Mouse (Mus musculus): Measurements from ENCODE around the gene Mpv17l2. TPM values are rescaled to one million over a fixed set of nuclear protein-coding genes. Genes with fewer than 3 reads are reported as not detected.
A peak's percentile ranks its signal among the peaks of the same experiment; 100 is the strongest.

Mpv17l2 gene
- total RNA-seq, 1 experiment from 2014 or later: 4.8 TPM

DNA sequence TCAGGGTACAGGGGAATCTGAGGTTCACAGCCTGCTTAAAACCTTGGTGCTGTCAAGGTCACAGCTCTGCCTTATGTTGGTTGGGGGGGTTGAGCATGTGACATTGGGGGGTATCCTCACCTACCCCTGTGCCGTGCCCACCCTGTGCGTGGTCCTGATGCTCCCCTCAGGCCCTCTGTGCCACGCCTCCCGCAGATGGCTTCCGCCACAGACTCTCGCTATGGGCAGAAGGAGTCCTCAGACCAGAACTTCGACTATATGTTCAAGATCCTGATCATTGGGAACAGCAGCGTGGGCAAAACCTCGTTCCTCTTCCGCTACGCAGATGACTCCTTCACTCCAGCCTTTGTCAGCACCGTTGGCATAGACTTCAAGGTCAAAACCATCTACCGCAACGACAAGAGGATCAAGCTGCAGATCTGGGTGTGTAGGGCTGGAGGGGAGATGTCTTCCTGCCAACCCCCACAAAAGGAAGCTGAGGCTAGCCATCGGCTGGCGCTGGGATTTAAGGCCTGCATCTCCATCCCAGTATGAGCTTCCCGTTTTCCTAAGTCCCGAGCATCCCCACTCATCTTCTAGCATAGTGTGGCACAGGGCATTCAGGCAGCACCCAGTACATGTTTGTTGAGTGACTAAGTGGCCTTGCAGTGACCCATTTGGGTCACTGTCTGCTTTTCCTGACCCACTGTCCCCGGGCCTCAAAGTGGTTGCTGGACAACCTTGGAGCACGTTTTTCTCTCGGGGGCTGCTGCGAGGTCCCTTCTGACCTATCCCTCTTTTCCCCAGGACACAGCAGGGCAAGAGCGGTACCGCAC is 4.9 kb downstream of the Mpv17l2 start:
- ATAC-seq (ENCODE audit: extremely low read depth, insufficient number of reproducible peaks, low FRiP score, poor library complexity, severe bottlenecking): no peak

DNA sequence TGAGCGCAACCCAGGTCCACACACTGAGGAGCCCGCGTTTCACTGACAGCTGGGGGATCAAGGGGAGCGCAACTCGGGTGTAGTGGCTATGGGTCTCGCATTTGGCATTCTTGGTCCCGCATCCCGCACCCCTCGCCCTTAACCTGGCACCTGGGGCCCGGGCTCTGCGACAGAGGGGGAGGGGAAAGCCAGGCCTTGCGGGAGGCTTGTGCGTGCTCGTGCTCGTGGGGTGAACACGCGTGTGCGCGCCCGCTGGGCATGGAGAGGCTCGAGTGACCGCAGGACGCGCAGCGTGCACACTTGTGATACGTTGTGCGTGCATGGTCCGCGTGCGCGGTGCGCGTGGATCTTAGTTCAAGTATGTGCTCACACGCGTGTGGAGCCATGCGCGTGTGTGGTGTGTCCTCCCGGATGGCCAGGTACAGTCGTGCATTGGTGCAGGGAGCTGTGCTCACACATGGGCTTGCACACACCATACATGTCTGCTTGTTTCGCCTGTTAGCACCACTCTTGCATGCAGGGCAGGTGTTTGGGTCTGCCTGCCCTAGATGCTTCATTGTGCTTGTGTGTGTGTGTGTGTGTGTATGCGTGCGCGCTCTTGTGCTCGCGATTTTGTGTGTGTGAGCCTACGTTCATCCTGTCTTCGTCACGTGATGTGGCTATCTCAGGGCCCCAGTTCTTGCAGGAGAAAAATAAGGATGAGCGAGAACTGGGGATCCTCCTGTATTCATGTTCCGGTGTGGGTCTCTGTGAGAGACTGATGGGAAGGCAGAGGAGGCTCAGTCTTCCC is 5.7 kb downstream of the Mpv17l2 start:
- no peak for ATAC-seq (ENCODE audit: extremely low read depth, insufficient number of reproducible peaks, low FRiP score, poor library complexity, severe bottlenecking)

DNA sequence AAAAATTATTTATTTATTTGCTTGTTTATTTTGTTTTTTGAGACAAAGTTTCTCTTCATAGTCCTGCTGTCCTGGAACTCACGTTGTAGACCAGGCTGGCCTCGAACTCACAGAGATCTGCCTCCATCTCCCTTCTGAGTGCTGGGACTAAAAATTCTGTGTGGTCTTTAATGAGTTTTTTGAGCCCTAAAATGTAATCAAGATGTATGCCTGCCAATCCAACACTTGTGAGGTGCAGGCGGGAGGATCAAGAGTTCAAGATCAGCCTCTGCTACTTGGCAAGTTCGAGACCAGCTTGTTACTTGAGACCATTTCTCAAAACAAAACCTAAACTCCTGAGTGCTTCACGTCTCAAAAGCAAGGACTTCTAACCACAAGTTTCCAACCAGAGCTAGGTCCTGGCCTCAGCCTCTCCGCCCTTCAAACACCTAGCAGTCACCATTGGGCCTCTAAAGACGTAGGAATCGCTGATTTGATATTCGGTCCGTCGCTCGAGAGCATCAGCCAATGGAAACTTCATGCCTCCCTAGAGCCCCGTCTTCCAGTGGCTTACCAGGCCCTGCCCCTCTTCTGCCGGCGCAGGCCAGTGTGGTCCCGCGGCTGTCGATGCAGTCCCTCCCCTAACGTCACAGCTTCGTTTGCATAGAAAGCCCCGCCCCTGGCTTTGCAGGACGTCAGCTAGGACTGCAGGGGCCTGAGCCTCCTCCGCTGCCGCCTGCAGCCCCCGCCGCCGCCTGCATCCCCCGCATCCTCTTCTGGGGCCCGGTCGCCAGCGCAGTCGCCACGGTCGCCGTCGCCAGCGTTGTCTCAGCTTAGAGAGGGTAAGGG is 6.5 kb downstream of the Mpv17l2 start, which contains the start of gene Rab3a:
Rab3a (plus strand) TSS at position 637 of the 828 bp plus-strand sequence.
- ATAC-seq (ENCODE audit: extremely low read depth, insufficient number of reproducible peaks, low FRiP score, poor library complexity, severe bottlenecking): peak; percentile 92

DNA sequence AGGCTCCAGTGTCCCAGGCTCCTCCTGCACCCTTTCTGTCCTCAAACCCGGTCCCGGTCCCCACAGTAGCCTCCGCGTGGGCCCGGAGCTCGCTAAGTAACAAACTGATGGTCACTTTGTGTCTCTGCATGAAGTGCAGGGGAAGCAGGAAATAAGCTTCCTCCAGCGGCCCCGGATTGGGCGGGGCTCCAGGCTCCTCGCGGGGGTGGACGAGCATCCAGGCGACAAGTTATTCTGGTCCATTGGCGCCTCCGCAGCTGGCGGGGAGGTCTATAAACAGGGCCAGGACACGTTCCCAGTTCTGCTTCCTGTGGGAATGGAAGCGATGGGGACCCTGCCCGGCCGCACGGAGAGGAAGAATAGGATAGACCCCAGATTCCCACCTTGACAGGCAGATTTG is 7.6 kb downstream of the Mpv17l2 start:
- ATAC-seq (ENCODE audit: extremely low read depth, insufficient number of reproducible peaks, low FRiP score, poor library complexity, severe bottlenecking): no peak

DNA sequence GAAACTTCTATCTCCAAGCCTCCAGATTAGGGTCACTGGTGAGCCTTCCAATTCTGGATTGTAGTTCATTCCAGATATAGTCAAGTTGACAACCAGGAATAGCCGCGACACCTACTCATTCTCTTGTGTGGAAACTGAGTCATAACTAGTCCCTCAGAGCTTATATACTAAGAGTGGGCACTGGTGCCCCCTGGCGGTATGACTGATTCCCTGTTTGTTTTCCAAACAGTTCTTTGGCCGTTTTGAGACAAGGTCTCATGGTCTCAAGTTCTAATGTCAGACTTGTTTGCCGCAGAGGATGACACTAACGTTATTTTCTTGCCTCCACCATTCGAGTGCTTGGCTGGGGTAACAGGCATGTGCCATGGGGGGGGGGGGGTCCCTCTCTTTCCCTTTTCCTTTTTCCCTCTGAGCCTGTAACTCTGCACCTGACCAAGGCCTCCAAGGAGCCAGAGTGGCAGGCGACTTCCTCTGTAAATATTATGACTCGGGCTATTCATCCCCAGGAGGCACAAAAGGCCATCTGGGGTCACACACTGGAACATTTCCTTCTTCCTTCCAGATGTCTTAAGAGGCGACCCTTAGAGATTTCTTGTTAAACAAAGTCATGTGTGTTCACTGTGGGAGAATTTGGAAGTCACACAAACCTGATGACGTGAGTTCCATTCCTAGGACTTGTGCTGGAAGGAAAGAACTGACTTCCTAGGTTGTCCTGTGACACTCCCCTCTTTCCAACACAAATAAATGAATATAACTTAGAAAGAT is 8.6 kb downstream of the Mpv17l2 start:
- no peak for ATAC-seq (ENCODE audit: extremely low read depth, insufficient number of reproducible peaks, low FRiP score, poor library complexity, severe bottlenecking)

DNA sequence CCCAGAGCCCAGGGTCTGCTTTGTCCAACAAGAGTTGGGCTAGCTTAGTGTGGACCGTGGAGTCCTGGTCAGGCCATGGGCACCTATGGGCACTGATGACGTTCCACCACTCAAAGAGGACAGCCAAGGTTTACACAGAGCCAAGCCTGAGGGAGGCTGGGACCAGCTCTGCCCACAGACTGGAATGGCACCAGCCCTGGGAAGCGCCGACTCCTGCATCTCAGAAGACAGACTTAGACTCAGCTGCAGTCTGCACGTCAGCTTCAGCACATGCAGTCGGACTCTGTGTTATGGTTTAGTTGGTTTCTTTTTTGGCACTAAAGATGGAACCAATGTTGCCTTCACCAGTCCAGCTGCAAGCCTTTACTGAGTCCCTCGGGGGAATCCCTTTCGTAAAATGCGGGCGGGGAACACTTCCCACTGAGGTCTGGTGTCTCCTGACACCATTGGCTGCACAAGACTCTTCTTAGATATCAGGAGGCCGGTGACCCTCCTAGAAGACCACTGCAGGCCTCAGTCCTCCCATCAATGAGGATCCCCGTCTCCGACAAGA is 10.5 kb downstream of the Mpv17l2 start:
- ATAC-seq (ENCODE audit: extremely low read depth, insufficient number of reproducible peaks, low FRiP score, poor library complexity, severe bottlenecking): no peak

DNA sequence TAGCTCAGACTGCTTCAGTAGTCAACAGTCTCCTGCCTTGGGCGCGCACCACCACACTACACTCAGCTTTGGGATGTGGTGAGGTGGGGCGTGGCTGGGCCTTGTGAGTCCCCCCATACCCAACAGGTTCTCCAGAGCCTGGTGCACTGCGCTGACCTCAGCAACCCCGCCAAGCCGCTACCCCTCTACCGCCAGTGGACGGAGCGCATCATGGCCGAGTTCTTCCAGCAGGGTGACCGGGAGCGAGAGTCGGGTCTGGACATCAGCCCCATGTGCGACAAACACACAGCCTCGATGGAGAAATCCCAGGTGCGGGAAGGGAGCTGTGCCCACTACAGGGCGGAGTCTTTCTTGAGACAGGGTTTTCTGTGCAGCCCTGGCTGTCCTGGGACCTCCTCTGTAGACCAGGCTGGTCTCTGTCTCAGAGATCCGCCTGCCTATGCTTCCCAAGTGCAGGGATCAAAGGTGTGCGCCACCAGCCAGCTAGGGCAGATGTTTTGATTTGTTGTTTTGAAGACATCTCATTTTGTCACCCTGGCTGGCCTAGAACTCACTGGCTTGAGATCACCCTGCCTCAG is 11.6 kb downstream of the Mpv17l2 start:
- no peak for ATAC-seq (ENCODE audit: extremely low read depth, insufficient number of reproducible peaks, low FRiP score, poor library complexity, severe bottlenecking)

DNA sequence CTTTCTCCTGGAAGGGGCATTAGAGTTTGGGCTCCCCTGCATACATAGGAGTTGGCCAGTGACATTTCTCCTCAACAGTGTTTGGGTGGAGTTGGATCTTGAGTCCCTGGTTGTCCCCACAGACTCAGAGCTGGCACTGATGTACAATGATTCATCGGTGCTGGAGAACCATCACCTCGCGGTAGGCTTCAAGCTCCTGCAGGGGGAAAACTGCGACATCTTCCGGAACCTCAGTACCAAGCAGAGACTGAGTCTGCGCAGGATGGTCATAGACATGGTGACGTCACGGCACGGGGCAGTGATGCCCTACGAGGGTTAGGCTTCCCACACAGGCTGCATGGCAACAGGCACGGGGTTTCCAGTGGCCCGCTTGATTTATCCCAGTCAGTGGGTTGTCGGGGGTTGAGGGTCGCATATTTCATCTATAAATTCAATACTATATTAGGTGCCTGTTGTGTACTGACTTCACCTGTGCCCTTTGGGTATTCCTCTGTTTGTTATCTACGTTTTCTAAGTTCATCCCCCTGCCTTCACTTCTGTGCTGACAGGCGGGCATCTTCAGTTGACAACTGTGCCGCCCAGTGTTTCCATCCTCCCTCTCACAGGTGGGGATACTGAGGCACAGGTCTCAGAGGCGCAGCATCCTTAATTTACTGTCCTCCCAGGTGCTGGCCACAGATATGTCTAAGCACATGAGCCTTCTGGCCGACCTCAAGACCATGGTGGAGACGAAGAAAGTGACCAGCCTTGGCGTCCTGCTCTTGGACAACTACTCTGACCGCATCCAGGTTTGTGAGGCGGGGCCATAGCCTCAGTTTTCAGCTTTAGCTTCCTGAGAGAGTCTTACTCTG is 12.3 kb downstream of the Mpv17l2 start:
- ATAC-seq (ENCODE audit: extremely low read depth, insufficient number of reproducible peaks, low FRiP score, poor library complexity, severe bottlenecking): no peak

DNA sequence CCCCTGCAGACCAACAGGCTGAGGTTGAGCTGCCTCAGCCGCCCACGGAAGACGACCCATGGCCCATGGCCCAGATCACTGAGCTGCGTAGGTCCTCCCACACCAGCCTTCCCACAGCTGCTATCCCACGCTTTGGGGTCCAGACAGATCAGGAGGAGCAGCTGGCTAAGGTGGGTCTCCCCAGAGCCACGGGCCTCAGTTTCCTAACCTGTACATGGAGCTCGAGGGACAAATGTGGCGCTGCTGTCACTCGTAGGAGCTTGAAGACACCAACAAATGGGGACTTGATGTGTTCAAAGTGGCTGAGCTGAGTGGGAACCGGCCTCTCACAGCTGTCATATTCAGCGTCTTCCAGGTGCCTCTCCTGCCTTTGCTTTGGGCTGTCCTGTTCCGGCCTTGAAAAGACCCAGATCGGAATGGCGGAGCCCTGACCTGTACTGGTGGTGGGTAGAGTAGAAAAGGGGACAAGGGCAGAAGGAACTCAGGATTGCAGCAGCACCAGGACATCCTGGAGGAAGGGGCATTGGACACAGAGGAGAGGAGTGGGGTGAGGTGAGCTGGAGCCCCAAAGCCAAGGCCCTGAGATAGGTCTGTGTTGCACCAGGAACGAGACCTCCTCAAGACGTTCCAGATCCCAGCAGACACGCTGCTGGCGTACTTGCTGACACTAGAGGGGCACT is 13.4 kb downstream of the Mpv17l2 start:
- ATAC-seq (ENCODE audit: extremely low read depth, insufficient number of reproducible peaks, low FRiP score, poor library complexity, severe bottlenecking): no peak

DNA sequence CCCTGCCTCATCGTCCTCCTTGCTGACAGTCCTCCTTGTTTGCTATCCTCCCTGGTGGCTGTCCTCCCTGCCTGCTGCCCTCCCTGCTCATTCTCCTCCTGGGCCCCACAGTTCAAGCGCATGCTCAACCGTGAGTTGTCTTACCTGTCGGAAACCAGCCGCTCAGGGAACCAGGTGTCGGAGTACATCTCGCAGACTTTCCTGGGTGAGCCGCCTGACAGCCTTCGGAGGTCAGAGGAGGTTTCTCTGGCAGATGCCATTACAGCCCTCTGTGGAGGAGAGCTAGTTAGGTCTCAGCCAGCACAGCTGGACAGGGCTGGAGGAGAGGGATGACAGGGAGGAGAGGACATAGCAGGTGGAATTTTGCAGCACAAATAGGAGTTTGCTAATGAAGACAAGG is 14.1 kb downstream of the Mpv17l2 start:
- no peak for ATAC-seq (ENCODE audit: extremely low read depth, insufficient number of reproducible peaks, low FRiP score, poor library complexity, severe bottlenecking)

DNA sequence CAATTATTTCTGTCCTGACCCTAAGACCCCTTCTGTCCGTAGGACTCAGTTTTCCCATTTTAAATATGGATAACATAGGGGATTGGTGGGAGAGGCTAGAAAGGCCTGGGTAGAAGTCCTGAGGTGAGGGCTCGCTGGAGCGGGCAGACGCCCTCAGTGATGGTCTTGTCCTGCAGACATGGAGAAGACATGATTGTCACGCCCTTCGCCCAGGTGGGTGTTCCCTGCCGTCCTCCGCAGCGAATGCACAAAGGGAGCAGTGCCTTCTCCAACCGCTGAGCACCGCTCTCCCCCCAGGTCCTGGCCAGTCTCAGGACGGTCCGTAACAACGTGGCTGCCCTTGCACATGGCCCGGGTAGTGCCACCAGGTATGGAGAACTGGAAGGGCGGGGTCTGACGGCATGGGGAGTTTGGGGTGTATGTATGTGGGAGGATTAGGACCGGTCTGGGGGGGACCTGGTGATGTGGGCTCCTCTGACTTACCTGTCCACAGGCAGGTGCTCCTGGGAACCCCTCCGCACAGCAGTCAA is 15.0 kb downstream of the Mpv17l2 start:
- ATAC-seq (ENCODE audit: extremely low read depth, insufficient number of reproducible peaks, low FRiP score, poor library complexity, severe bottlenecking): no peak

DNA sequence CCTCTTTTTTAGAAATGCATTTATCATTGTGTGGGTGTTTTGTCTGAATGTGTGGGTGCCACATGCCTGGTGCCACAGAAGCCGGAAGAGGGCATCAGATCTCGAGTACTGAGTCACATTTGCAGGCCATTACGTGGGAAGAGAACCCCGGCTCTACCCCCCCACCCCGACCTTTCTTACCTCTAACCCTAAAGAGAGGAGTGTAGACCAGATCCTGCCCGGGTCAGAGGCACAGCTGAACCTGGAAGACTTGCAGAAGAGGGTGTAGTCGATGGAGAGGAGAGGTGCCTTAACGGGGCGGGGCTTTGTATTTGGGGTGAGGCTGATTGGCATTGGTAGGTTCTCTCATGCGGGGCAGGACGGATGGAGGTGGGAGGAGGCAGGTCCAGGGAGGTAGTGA is 15.9 kb downstream of the Mpv17l2 start:
- peak; percentile 10; the same call in 1 of the 2 replicates for ATAC-seq (ENCODE audit: extremely low read depth, insufficient number of reproducible peaks, low FRiP score, poor library complexity, severe bottlenecking)

DNA sequence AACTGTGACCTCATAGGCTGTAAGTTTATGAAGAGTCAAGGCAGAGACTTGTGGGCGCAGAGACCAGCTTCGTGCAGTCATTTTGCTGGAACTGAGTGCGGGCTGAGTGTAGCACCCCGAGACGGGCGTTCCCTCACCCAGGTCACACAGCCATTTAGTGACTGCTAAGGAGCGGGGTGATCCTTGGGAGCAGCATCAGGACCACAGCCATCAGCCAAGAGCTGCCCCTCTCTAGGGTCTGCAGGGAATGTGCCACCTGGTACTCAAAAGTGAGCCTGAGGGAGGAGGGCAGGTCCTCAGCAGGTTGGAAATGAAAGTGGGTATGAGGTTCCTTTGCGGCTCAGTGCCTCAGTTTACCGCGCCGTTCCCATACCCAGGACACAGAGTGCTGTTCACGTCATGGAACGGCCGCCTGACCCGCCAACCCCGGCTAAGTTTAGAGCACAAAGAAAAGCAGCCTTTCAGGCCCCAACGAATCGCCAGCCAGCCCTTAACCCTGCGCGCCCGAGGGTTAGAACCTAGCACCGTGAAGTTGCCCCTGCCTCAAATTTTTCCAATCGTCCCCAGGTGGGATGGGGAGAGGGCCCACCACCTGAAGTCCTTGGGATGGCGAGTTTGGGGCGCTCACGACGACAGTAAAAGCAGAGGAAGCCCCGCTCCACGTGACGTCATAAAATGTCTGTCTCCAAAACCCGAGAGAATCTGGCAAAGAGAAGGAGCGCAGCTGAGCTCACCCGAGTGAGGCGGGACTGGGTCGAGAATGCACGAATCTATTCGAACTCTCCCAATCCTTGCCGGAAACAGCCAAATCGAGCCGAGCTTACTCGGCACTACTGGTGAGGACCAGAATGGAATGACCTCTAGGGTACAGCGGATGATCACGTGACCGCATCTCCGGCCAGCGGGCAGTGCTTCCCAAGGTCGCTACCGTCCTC is 16.8 kb downstream of the Mpv17l2 start:
- ATAC-seq (ENCODE audit: extremely low read depth, insufficient number of reproducible peaks, low FRiP score, poor library complexity, severe bottlenecking): no peak; the same call in 1 of the 2 replicates

DNA sequence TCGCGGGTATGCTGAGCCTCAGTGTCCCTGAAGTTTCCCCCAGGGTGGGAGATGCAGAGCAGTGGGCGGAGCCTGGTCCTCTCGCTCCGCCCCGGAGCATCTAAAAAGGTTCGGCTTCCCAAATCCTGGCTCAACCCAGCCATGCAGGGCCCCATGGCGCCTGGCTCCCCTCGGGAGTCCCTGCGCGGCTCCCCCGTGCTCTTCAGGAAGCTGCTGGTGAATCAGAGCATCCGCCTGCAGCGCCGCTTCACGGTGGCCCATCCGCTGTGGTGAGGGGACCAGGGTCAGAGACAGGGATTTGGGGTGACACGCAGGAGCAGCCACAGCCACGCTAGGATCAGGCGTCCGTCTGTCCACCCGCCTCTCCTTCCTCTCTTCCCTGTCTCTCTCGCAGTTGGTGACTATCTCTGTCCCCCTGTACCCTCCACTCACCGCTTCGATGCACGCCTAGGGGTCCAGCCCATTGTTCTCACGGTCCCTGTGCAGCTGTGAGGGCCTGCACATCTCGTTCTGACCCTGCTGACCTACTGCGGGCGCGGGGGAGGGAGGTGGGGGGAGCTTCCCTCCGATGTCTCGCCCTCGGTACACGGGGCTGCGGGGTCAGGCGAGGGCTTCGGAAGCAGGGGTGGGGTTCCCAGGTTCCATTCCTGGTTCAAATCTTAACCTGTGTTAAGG is 17.6 kb downstream of the Mpv17l2 start:
- no peak for ATAC-seq (ENCODE audit: extremely low read depth, insufficient number of reproducible peaks, low FRiP score, poor library complexity, severe bottlenecking)

DNA sequence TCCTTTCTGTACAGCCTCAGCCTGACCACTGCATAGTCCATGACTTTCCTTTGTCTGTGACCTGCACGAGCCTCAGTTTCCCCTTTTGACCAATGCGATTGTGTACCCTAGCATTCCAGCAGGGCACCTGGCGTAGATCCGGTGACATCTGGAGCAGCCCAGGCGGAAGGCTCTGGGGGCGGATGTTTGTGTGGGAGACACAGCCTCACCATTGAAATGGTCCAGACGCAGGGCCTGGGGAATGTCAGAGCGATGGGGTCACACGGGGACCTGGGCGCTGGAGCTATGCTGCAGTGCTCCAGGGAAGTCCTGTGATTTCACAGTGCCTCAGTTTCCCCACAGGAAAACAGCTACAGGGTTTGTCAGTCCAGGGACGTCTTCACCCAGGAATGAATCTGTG is 18.6 kb downstream of the Mpv17l2 start:
- no peak for ATAC-seq (ENCODE audit: extremely low read depth, insufficient number of reproducible peaks, low FRiP score, poor library complexity, severe bottlenecking)
